Mouse (Mus musculus) liver, embryonic 14.5 days (tissue): ENCODE data around the gene Gkn3.

ENCODE experiments used
- CTCF ChIP-seq: IDR thresholded peaks from 2 replicates; pipeline ENCODE4 v1.5.1; 2016; ENCODE audit warnings: antibody characterized with exemption, low read depth, control low read depth
- EP300 ChIP-seq: IDR thresholded peaks from 2 replicates; pipeline ENCODE4 v1.6.1; 2016; ENCODE audit warnings: antibody characterized with exemption, low read depth

DNA sequence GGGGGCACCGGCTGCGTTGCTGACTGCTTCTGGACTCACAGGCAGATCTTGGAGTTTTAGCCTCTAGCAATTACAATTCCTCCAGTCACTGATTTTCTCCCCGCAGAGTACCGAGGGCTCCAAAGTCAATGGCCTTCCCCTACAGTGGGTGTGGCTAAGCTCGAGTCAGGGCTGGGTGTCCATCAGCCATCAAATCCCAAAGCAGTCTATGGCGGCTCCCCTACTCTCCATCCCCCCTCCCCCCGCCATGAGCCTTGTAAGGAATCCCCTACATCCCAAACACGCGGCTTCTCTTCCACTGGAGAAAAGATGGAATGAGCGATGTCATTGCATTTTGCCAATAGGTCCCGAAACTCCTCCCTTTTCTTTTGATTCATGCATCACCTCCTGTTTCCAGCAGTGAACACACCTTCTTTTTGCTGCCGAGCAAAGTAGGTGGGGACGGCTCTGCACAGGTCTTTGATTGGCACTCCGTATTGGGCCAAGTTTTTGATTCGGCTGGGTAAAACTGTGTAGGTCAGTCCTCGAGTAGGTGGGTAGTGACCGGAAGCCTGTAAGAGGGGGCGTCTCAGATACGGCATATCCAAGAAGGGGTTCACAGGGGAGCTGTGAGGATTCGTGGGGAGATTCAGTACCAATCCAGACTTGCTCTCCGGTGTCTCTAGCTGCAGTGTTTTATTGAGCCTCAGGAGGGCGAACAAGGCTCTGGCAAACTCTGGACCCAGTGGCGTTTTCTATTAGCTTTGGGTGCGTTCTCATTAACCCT is 4.6 kb downstream of the Gkn3 start:
- no peak for TF ChIP-seq CTCF
- TF ChIP-seq EP300: no peak
